Mouse (Mus musculus) kidney, adult 2 months (tissue): ENCODE measurements around the gene Cntnap1.

Experiments used
- CTCF ChIP-seq: fragments of 200-500 bp; conservative IDR thresholded peaks from 2 replicates; pipeline ENCODE4 v1.5.1; 2011; ENCODE audit warnings: low read depth, mild to moderate bottlenecking, control low read depth, low read length, moderate library complexity, mixed read lengths; ENCODE audit not compliant: insufficient read depth, insufficient read length
- POLR2A ChIP-seq: fragments of 200-500 bp; IDR thresholded peaks from one replicate; pipeline ENCODE4 v1.6.1; 2011; ENCODE audit warnings: low read depth, low read length, control low read depth

- TF ChIP-seq CTCF (no peak), POLR2A (no peak)
Observed at GRCm38 (mm10) chr11:101174389-101174745, 4.0 kb downstream of the Cntnap1 start.
